In the genomic region with DNA sequence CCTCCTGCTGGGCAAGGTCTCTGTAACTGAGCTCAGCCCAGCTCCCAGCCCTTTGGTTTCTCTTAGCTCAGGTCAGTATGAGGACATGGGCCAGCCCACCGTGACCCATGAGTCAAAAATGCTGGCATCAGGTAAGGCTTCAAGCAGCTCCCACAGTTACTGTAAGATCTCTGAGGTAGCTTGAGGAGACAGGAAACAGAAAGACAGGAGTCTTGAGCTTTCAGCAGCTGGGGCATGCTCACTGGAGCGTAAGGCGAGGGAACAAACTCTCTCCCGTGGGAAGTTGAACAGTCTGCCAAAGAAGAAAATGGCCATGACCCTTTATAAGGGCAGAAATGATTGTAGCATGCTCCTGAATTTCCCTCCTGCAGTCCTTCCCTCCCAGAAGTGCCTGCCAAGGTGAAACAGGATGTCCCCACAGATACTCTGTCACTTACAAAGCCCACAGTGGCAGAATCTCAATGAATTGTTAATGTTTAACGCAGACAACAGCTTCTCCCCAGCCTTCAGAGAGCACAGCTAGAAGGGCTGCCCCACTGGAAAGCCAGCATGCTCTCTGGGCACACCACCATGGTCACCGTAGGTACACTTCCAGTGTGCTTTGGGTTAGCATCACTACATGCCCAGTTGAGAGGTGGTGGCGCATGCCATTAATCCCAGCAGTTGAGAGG, we compare ENCODE assay signal across 12 mouse cellular contexts. TPM values are rescaled to one million over a fixed set of nuclear protein-coding genes. Genes with fewer than 3 reads are reported as not detected.
A peak's percentile ranks its signal among the peaks of the same experiment; 100 is the strongest.
DNase-seq lines count a peak whose midpoint lies in the region; ATAC-seq and TF ChIP-seq lines count a peak whose summit lies in the region.
"Had no signal": no experiment of that assay in that cellular context is flagged by ENCODE, and none has a peak within 500 bp of the region (broad histone marks: within the 10 kb centered on the region; RNA-seq: fewer than 3 reads in every experiment).

No protein-coding gene starts in this region.

- TF ChIP-seq EP300 in liver, postnatal 0 days (IDR thresholded peaks at IDR 0.05; ENCODE audit: low read depth), result no peak

- no peak overlapping the region for H3K4me2 ChIP-seq in hindbrain, embryonic 13.5 days
- no peak overlapping the region for H3K4me2 ChIP-seq in hindbrain, embryonic 11.5 days (replicated peaks; ENCODE audit: low read depth, low read length)
- H3K4me2 ChIP-seq in liver, postnatal 0 days (ENCODE audit: low read depth, low read length), result no peak overlapping the region
- H3K4me2 ChIP-seq in midbrain, embryonic 15.5 days, result no peak overlapping the region

- TF ChIP-seq CTCF in kidney, adult 2 months (conservative IDR thresholded peaks at IDR 0.05; ENCODE audit: insufficient read depth, insufficient read length, low read depth, low read length), result no peak
- no peak for TF ChIP-seq CTCF in liver, postnatal 0 days (IDR thresholded peaks at IDR 0.05; ENCODE audit: low read depth)

- H3K9me3 ChIP-seq in hindbrain, embryonic 13.5 days, result no peaks in the 10 kb centered on the region
- H3K9me3 ChIP-seq in hindbrain, embryonic 11.5 days (ENCODE audit: control insufficient read depth, low read length), result no peaks in the 10 kb centered on the region
- H3K9me3 ChIP-seq in liver, postnatal 0 days (ENCODE audit: low read length), result no peaks in the 10 kb centered on the region
- no peaks in the 10 kb centered on the region for H3K9me3 ChIP-seq in midbrain, embryonic 15.5 days

- TF ChIP-seq POLR2A in kidney, adult 2 months (IDR thresholded peaks at IDR 0.05; ENCODE audit: low read depth, low read length), result no peak

- no peak overlapping the region for H3K9ac ChIP-seq in hindbrain, embryonic 13.5 days
- no peak overlapping the region for H3K9ac ChIP-seq in hindbrain, embryonic 11.5 days (ENCODE audit: low read depth, low read length)
- no peak overlapping the region for H3K9ac ChIP-seq in liver, postnatal 0 days (replicated peaks)
- no peak overlapping the region for H3K9ac ChIP-seq in midbrain, embryonic 15.5 days
- H3K9ac ChIP-seq: liver, embryonic 14.5 days had no signal

- no peak for ATAC-seq in hindbrain, embryonic 13.5 days (ENCODE audit: low FRiP score)
- ATAC-seq in hindbrain, embryonic 11.5 days (ENCODE audit: low FRiP score), result no peak
- ATAC-seq in liver, postnatal 0 days, result no peak
- ATAC-seq in midbrain, embryonic 15.5 days (replicated peaks), result no peak

- no peak for DNase-seq in hindbrain, embryonic 11.5 days (ENCODE audit: low spot score)
- DNase-seq in NIH3T3 (ENCODE audit: low read depth), result peak; percentile 65
- peak; percentile 87 for DNase-seq in kidney, adult 2 months
- no peak for DNase-seq in liver, postnatal 0 days
- DNase-seq in right cerebral cortex, adult 18-20 months, result no peak
- DNase-seq in layer of hippocampus, postnatal 14 days (ENCODE audit: low spot score in 2 of 2), result no peak
- DNase-seq: cerebellum, adult 11 months; layer of hippocampus, adult 9-11 months had no signal

- H3K27me3 ChIP-seq in hindbrain, embryonic 13.5 days, result no peaks in the 10 kb centered on the region
- H3K27me3 ChIP-seq in hindbrain, embryonic 11.5 days (ENCODE audit: control insufficient read depth, insufficient read depth, low read length), result no peaks in the 10 kb centered on the region
- no peaks in the 10 kb centered on the region for H3K27me3 ChIP-seq in kidney, adult 2 months (replicated peaks; ENCODE audit: control insufficient read depth, insufficient read depth, low read length)
- no peaks in the 10 kb centered on the region for H3K27me3 ChIP-seq in liver, postnatal 0 days (ENCODE audit: insufficient read depth, low read length)
- H3K27me3 ChIP-seq in midbrain, embryonic 15.5 days (replicated peaks), result no peaks in the 10 kb centered on the region

- peaks cover 6% of the 10 kb centered on the region for H3K4me1 ChIP-seq in hindbrain, embryonic 13.5 days (replicated peaks)
- no peaks in the 10 kb centered on the region for H3K4me1 ChIP-seq in hindbrain, embryonic 11.5 days (replicated peaks; ENCODE audit: control insufficient read depth, insufficient read depth, low read length)
- H3K4me1 ChIP-seq in kidney, adult 2 months (ENCODE audit: control insufficient read depth, insufficient read depth, low read length), result peaks cover 26% of the 10 kb centered on the region
- H3K4me1 ChIP-seq in liver, postnatal 0 days (ENCODE audit: insufficient read depth), result peaks cover 43% of the 10 kb centered on the region
- H3K4me1 ChIP-seq in midbrain, embryonic 15.5 days, result no peaks in the 10 kb centered on the region

- H3K4me3 ChIP-seq in hindbrain, embryonic 13.5 days, result no peak overlapping the region
- H3K4me3 ChIP-seq in hindbrain, embryonic 11.5 days (ENCODE audit: low read depth, low read length), result no peak overlapping the region
- no peak overlapping the region for H3K4me3 ChIP-seq in kidney, adult 2 months (ENCODE audit: insufficient read depth, low read depth, low read length)
- H3K4me3 ChIP-seq in liver, postnatal 0 days (ENCODE audit: low read depth, low read length), result no peak overlapping the region
- H3K4me3 ChIP-seq in midbrain, embryonic 15.5 days, result no peak overlapping the region
- H3K4me3 ChIP-seq: heart, adult 2 months had no signal

- H3K27ac ChIP-seq in hindbrain, embryonic 13.5 days, result peak overlapping the region; percentile 19; the same call in 1 of the 2 replicates
- H3K27ac ChIP-seq in hindbrain, embryonic 11.5 days (ENCODE audit: low read depth, low read length), result no peak overlapping the region
- peak overlapping the region; percentile 76 for H3K27ac ChIP-seq in kidney, adult 2 months (ENCODE audit: insufficient read depth, low read depth, low read length)
- peak overlapping the region; percentile 51; the same call in 1 of the 2 replicates for H3K27ac ChIP-seq in liver, postnatal 0 days (ENCODE audit: low read depth)
- no peak overlapping the region for H3K27ac ChIP-seq in midbrain, embryonic 15.5 days
- H3K27ac ChIP-seq: heart, adult 2 months; liver, embryonic 14.5 days had no signal

- no peaks in the 10 kb centered on the region for H3K36me3 ChIP-seq in hindbrain, embryonic 13.5 days
- H3K36me3 ChIP-seq in hindbrain, embryonic 11.5 days (ENCODE audit: control insufficient read depth, insufficient read depth, low read length), result no peaks in the 10 kb centered on the region
- no peaks in the 10 kb centered on the region for H3K36me3 ChIP-seq in kidney, adult 2 months (ENCODE audit: control insufficient read depth, insufficient read depth, low read length)
- no peaks in the 10 kb centered on the region for H3K36me3 ChIP-seq in liver, postnatal 0 days (replicated peaks; ENCODE audit: insufficient read depth, low read length)
- H3K36me3 ChIP-seq in midbrain, embryonic 15.5 days (replicated peaks), result no peaks in the 10 kb centered on the region

- whole genome bisulfite sequencing in hindbrain, embryonic 13.5 days, result 45% methylated on average over 7 of the region's 7 CpGs
- WGBS in hindbrain, embryonic 11.5 days, result 56% methylated on average over 7 of the region's 7 CpGs
- 27% methylated on average over 7 of the region's 7 CpGs for WGBS in kidney, adult 2 months
- WGBS in liver, postnatal 0 days (ENCODE audit: insufficient replicate concordance), result 47% methylated on average over 7 of the region's 7 CpGs
- 56% methylated on average over 7 of the region's 7 CpGs for WGBS in midbrain, embryonic 15.5 days

RNA-seq across cellular contexts. Expression of gene B4galt5, which starts 31.8 kb away (rescaled TPM):
- 12.3 and 12.5 TPM in 2 replicates for polyA plus RNA-seq in hindbrain, embryonic 13.5 days (2015; fragmentation: Nextera tagmentation; extraction: Ambion mirVana)
- 15.3 and 19.2 TPM in 2 replicates for polyA plus RNA-seq in hindbrain, embryonic 11.5 days (2014; fragmentation: Nextera tagmentation; extraction: Ambion mirVana)
- polyA plus RNA-seq in kidney, adult 2 months (2012; rRNA removed), result 51.5 and 54.2 TPM in 2 replicates
- 3.2 and 4.2 TPM in 2 replicates for polyA plus RNA-seq in liver, postnatal 0 days (2015; fragmentation: Nextera tagmentation; extraction: Ambion mirVana)
- 28.3 and 31.8 TPM in 2 replicates for polyA plus RNA-seq in midbrain, embryonic 15.5 days (2015; fragmentation: Nextera tagmentation; extraction: Ambion mirVana)
- total RNA-seq in layer of hippocampus, postnatal 14 days (2021), result 10 to 100 TPM; 58.8 to 60.5 TPM

RNA-seq across cellular contexts. Expression of gene Slc9a8, which starts 40.8 kb away (rescaled TPM):
- 21.2 and 22.7 TPM in 2 replicates for polyA plus RNA-seq in hindbrain, embryonic 13.5 days (2015; fragmentation: Nextera tagmentation; extraction: Ambion mirVana)
- polyA plus RNA-seq in hindbrain, embryonic 11.5 days (2014; fragmentation: Nextera tagmentation; extraction: Ambion mirVana), result 15.7 and 21.8 TPM in 2 replicates
- polyA plus RNA-seq in kidney, adult 2 months (2012; rRNA removed), result 226 and 357 TPM in 2 replicates
- polyA plus RNA-seq in liver, postnatal 0 days (2015; fragmentation: Nextera tagmentation; extraction: Ambion mirVana), result 7.5 and 9.3 TPM in 2 replicates
- polyA plus RNA-seq in midbrain, embryonic 15.5 days (2015; fragmentation: Nextera tagmentation; extraction: Ambion mirVana), result 20.2 and 23.2 TPM in 2 replicates
- total RNA-seq in layer of hippocampus, postnatal 14 days (2021), result 10 to 100 TPM; 29.9 to 33.3 TPM

Comparison
In these comparisons a context has a peak if more than half of its experiments do, and no peak if none do; other contexts are left out.
1. H3K27ac ChIP-seq: peak in hindbrain, embryonic 13.5 days (single experiment), kidney, adult 2 months (single experiment) and liver, postnatal 0 days (single experiment); none in hindbrain, embryonic 11.5 days (single experiment) and midbrain, embryonic 15.5 days (single experiment).
2. DNase-seq: peak in NIH3T3 (single experiment) and kidney, adult 2 months (single experiment); none in hindbrain, embryonic 11.5 days (single experiment), liver, postnatal 0 days (single experiment), right cerebral cortex, adult 18-20 months (single experiment) and layer of hippocampus, postnatal 14 days (0 of 2).